In the genomic region with DNA sequence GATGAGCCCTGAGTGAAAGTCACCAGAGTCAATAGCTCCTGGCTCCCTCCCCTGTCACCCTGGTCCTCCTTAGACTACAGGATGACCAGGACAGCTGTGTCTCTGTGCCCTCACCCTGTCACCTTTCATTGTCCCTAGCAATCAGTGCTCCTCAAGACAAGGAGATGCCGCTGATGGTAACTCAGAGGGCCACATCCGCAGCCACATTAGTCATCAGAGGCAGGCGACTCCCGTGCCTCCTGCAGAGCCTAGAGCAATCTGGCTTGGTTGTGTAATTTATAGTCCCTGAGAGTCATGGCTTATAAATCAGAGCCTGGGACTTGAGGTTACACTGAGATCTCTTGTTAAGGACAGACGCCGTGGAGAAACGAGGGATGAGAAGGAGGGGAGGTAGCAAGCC, we compare ENCODE assay signal across 26 mouse cellular contexts.
A peak's percentile ranks its signal among the peaks of the same experiment; 100 is the strongest.
DNase-seq lines count a peak whose midpoint lies in the region; ATAC-seq and TF ChIP-seq lines count a peak whose summit lies in the region.
"Had no signal": no experiment of that assay in that cellular context is flagged by ENCODE, and none has a peak within 500 bp of the region (broad histone marks: within the 10 kb centered on the region; RNA-seq: fewer than 3 reads in every experiment).

No protein-coding gene starts in this region.

- no peak overlapping the region for H3K4me2 ChIP-seq in hindbrain, embryonic 13.5 days
- no peak overlapping the region for H3K4me2 ChIP-seq in hindbrain, postnatal 0 days (ENCODE audit: low read depth, low read length)
- H3K4me2 ChIP-seq: forebrain, embryonic 15.5 days; heart, embryonic 12.5 days; kidney, embryonic 15.5 days; liver, embryonic 13.5 days; midbrain, embryonic 11.5 days had no signal

- H3K9ac ChIP-seq in hindbrain, embryonic 13.5 days = no peak overlapping the region
- H3K9ac ChIP-seq in hindbrain, postnatal 0 days (replicated peaks; ENCODE audit: low read length) = no peak overlapping the region
- H3K9ac ChIP-seq: forebrain, embryonic 15.5 days; heart, embryonic 12.5 days; kidney, embryonic 15.5 days; liver, embryonic 13.5 days had no signal

- DNase-seq in cerebellum, adult 11 months = peak; percentile 26
- DNase-seq in cerebellum, adult 9-11 months = no peak
- DNase-seq in hindbrain, postnatal 0 days (ENCODE audit: low spot score) = no peak
- DNase-seq in 3134 (ENCODE audit: extremely low read depth, insufficient read length, low spot score) = peak; percentile 12
- no peak for DNase-seq in retina, embryonic 14.5 days (ENCODE audit: low spot score)
- DNase-seq in spleen, adult 12 weeks (ENCODE audit: low spot score) = no peak
- DNase-seq: gastrocnemius, postnatal 25 days; heart, adult 18-20 months; heart, postnatal 10 days; kidney, postnatal 4 days; layer of hippocampus, adult 9-11 months; liver, embryonic 13.5 days; lung, adult 2 months; lung, postnatal 14 days; right cerebral cortex, postnatal 25 days; thymus, postnatal 25 days had no signal

- WGBS in hindbrain, embryonic 13.5 days = 55% methylated on average over 7 of the region's 7 CpGs
- WGBS in hindbrain, postnatal 0 days = 69% methylated on average over 7 of the region's 7 CpGs

- no peak overlapping the region for H3K4me3 ChIP-seq in hindbrain, embryonic 13.5 days
- H3K4me3 ChIP-seq in hindbrain, postnatal 0 days (ENCODE audit: low read length) = no peak overlapping the region
- H3K4me3 ChIP-seq in C2C12 (ENCODE audit: insufficient read depth, poor library complexity, severe bottlenecking) = no peak overlapping the region
- H3K4me3 ChIP-seq: embryonic facial prominence, embryonic 10.5 days; forebrain, embryonic 15.5 days; heart, embryonic 12.5 days; hindbrain, embryonic 10.5 days; kidney, embryonic 15.5 days; left cerebral cortex, adult 2 months; liver, embryonic 13.5 days had no signal

- H3ac ChIP-seq in C2C12 (ENCODE audit: control insufficient read depth, insufficient read length, low read depth) = no peak overlapping the region

- no peak for TF ChIP-seq CTCF in hindbrain, postnatal 0 days (IDR thresholded peaks at IDR 0.05; ENCODE audit: low read depth)
- TF ChIP-seq CTCF in C2C12 (IDR thresholded peaks at IDR 0.05; ENCODE audit: control insufficient read depth, insufficient read depth, insufficient read length) = no peak

- no peaks in the 10 kb centered on the region for H3K36me3 ChIP-seq in hindbrain, embryonic 13.5 days
- no peaks in the 10 kb centered on the region for H3K36me3 ChIP-seq in hindbrain, postnatal 0 days (ENCODE audit: insufficient read depth, low read length)
- no peaks in the 10 kb centered on the region for H3K36me3 ChIP-seq in C2C12 (ENCODE audit: control insufficient read depth, insufficient read depth)
- H3K36me3 ChIP-seq: embryonic facial prominence, embryonic 10.5 days; forebrain, embryonic 15.5 days; heart, embryonic 12.5 days; hindbrain, embryonic 10.5 days; kidney, embryonic 15.5 days; liver, embryonic 13.5 days had no signal

- no peak for ATAC-seq in hindbrain, embryonic 13.5 days (ENCODE audit: low FRiP score)
- ATAC-seq in hindbrain, postnatal 0 days = no peak
- ATAC-seq: forebrain, embryonic 15.5 days; intestine, postnatal 0 days had no signal

- no peaks in the 10 kb centered on the region for H3K79me2 ChIP-seq in C2C12 (ENCODE audit: control insufficient read depth, insufficient read depth)

- peak overlapping the region; percentile 48; the same call in 1 of the 2 replicates for H3K27ac ChIP-seq in hindbrain, embryonic 13.5 days
- no peak overlapping the region for H3K27ac ChIP-seq in hindbrain, postnatal 0 days
- H3K27ac ChIP-seq: embryonic facial prominence, embryonic 10.5 days; forebrain, embryonic 15.5 days; hindbrain, embryonic 10.5 days; kidney, embryonic 15.5 days; left cerebral cortex, adult 2 months; liver, embryonic 13.5 days had no signal

- no peaks in the 10 kb centered on the region for H3K79me3 ChIP-seq in C2C12 (ENCODE audit: low read depth)

- H3K4me1 ChIP-seq in hindbrain, embryonic 13.5 days (replicated peaks) = peaks cover 12% of the 10 kb centered on the region
- 0 out of 2 replicates have a peak, but pooled peaks cover 3% of the 10 kb centered on the region for H3K4me1 ChIP-seq in hindbrain, postnatal 0 days (ENCODE audit: insufficient read depth, low read length)
- H3K4me1 ChIP-seq: forebrain, embryonic 15.5 days; hindbrain, embryonic 10.5 days; liver, embryonic 13.5 days had no signal

- no peaks in the 10 kb centered on the region for H3K9me3 ChIP-seq in hindbrain, embryonic 13.5 days
- H3K9me3 ChIP-seq in hindbrain, postnatal 0 days (ENCODE audit: low read length) = no peaks in the 10 kb centered on the region
- H3K9me3 ChIP-seq: embryonic facial prominence, embryonic 10.5 days; forebrain, embryonic 15.5 days; heart, embryonic 12.5 days; hindbrain, embryonic 10.5 days; kidney, embryonic 15.5 days; liver, embryonic 13.5 days had no signal

- H3K27me3 ChIP-seq in hindbrain, embryonic 13.5 days = no peaks in the 10 kb centered on the region
- H3K27me3 ChIP-seq in hindbrain, postnatal 0 days (ENCODE audit: insufficient read depth, low read length) = no peaks in the 10 kb centered on the region
- H3K27me3 ChIP-seq in C2C12 (ENCODE audit: control insufficient read depth, insufficient read depth, insufficient read length) = no peaks in the 10 kb centered on the region
- H3K27me3 ChIP-seq: forebrain, embryonic 15.5 days; kidney, embryonic 15.5 days; liver, embryonic 13.5 days had no signal

TF ChIP-seq in C2C12, 6 proteins besides CTCF, POLR2A, EP300 and RAD21:
- TF ChIP-seq USF1 (IDR thresholded peaks at IDR 0.05; ENCODE audit: low read depth) (no peak), CEBPB (IDR thresholded peaks at IDR 0.05; ENCODE audit: low read depth) (peak; percentile 33)

Comparison
In these comparisons a context has a peak if more than half of its experiments do, and no peak if none do; other contexts are left out.
1. DNase-seq: peak in cerebellum, adult 11 months (single experiment) and 3134 (single experiment); none in cerebellum, adult 9-11 months (single experiment), hindbrain, postnatal 0 days (single experiment), retina, embryonic 14.5 days (single experiment) and spleen, adult 12 weeks (single experiment).